Mouse (Mus musculus): ENCODE measurements around the gene Gpatch4. TPM values are rescaled to one million over a fixed set of nuclear protein-coding genes. Genes with fewer than 3 reads are reported as not detected.

Gene Gpatch4
- polyA plus RNA-seq, 1 experiment from 2014 or later = 30.6 TPM

GRCm38 (mm10) chr3:88049532-88049931 is 6.6 kb downstream of the Gpatch4 start:
- Histone ChIP-seq H3K4me1 (peaks cover 11% of the 10 kb centered on the region; the same call in 1 of the 2 replicates), H3K9me3 (no peaks in the 10 kb centered on the region), H3K4me3 (no peak overlapping the region), H3K36me3 (peaks cover 25% of the 10 kb centered on the region), H3K9ac (no peak overlapping the region), H3K27me3 (no peaks in the 10 kb centered on the region), H3K4me2 (no peak overlapping the region), H3K27ac (peak overlapping the region; percentile 25)
- ATAC-seq (ENCODE audit: borderline replicate concordance, extremely low read depth, low FRiP score, low TSS enrichment) = no peak
- WGBS = 28% methylated on average over 3 of the region's 3 CpGs

- Histone ChIP-seq H3K4me1 (peaks cover 11% of the 10 kb centered on the region), H3K4me2 (peak overlapping the region; percentile 80), H3K4me3 (peak overlapping the region; percentile 79; the same call in 1 of the 2 replicates), H3K27ac (no peak overlapping the region), H3K36me3 (peaks cover 42% of the 10 kb centered on the region), H3K27me3 (no peaks in the 10 kb centered on the region), H3K9ac (peak overlapping the region; percentile 90), H3K9me3 (no peaks in the 10 kb centered on the region)
- WGBS = 85% methylated on average over 6 of the region's 6 CpGs
- ATAC-seq (ENCODE audit: borderline replicate concordance, extremely low read depth, low FRiP score, low TSS enrichment) = no peak
Observed at GRCm38 (mm10) chr3:88057030-88057429, 14.1 kb downstream of the Gpatch4 start.

GRCm38 (mm10) chr3:88057902-88058696 is 15.2 kb downstream of the Gpatch4 start, which contains the start of gene Naxe:
Naxe (minus strand) TSS chr3:88058495.
- Histone ChIP-seq H3K27me3 (no peaks in the 10 kb centered on the region), H3K36me3 (peaks cover 34% of the 10 kb centered on the region), H3K9ac (peak within 1 kb of the TSS; percentile 90), H3K9me3 (no peaks in the 10 kb centered on the region), H3K4me3 (peak within 1 kb of the TSS; percentile 79), H3K4me2 (peak within 1 kb of the TSS; percentile 80), H3K27ac (peak within 1 kb of the TSS; percentile 76), H3K4me1 (peaks cover 11% of the 10 kb centered on the region)
- ATAC-seq (ENCODE audit: borderline replicate concordance, extremely low read depth, low FRiP score, low TSS enrichment) = peak; percentile 95
- WGBS = under 1% methylated on average over 59 of the region's 60 CpGs

- 13% methylated on average over 2 of the region's 2 CpGs for WGBS
- Histone ChIP-seq H3K9ac (no peak overlapping the region), H3K27ac (no peak overlapping the region), H3K9me3 (no peaks in the 10 kb centered on the region), H3K4me1 (peaks cover 4% of the 10 kb centered on the region; the same call in 1 of the 2 replicates), H3K36me3 (no peaks in the 10 kb centered on the region), H3K4me2 (no peak overlapping the region), H3K4me3 (no peak overlapping the region), H3K27me3 (no peaks in the 10 kb centered on the region)
- ATAC-seq (ENCODE audit: borderline replicate concordance, extremely low read depth, low FRiP score, low TSS enrichment) = no peak
Observed at GRCm38 (mm10) chr3:88068386-88068785, 25.5 kb downstream of the Gpatch4 start.

- Histone ChIP-seq H3K4me3 (no peak overlapping the region), H3K4me1 (peaks cover 4% of the 10 kb centered on the region; the same call in 1 of the 2 replicates), H3K27me3 (no peaks in the 10 kb centered on the region), H3K9me3 (no peaks in the 10 kb centered on the region), H3K9ac (no peak overlapping the region), H3K27ac (no peak overlapping the region), H3K4me2 (no peak overlapping the region), H3K36me3 (no peaks in the 10 kb centered on the region)
- WGBS = 4% methylated on average over 5 of the region's 5 CpGs
- peak; percentile 60; the same call in 1 of the 2 replicates for ATAC-seq (ENCODE audit: borderline replicate concordance, extremely low read depth, low FRiP score, low TSS enrichment)
Observed at GRCm38 (mm10) chr3:88071783-88072182, 28.9 kb downstream of the Gpatch4 start.

GRCm38 (mm10) chr3:88073631-88074030 is 30.7 kb downstream of the Gpatch4 start:
- Histone ChIP-seq H3K27me3 (no peaks in the 10 kb centered on the region), H3K9me3 (no peaks in the 10 kb centered on the region), H3K9ac (no peak overlapping the region), H3K36me3 (no peaks in the 10 kb centered on the region), H3K4me3 (no peak overlapping the region), H3K4me1 (no peaks in the 10 kb centered on the region; the same call in 1 of the 2 replicates), H3K4me2 (no peak overlapping the region), H3K27ac (no peak overlapping the region)
- 61% methylated on average over 2 of the region's 2 CpGs for WGBS
- ATAC-seq (ENCODE audit: borderline replicate concordance, extremely low read depth, low FRiP score, low TSS enrichment) = no peak

- Histone ChIP-seq H3K4me1 (no peaks in the 10 kb centered on the region), H3K27me3 (no peaks in the 10 kb centered on the region), H3K27ac (no peak overlapping the region), H3K4me2 (no peak overlapping the region), H3K4me3 (no peak overlapping the region), H3K9me3 (no peaks in the 10 kb centered on the region), H3K36me3 (no peaks in the 10 kb centered on the region), H3K9ac (no peak overlapping the region)
- 62% methylated on average over 2 of the region's 2 CpGs for WGBS
- ATAC-seq (ENCODE audit: borderline replicate concordance, extremely low read depth, low FRiP score, low TSS enrichment) = no peak
Observed at GRCm38 (mm10) chr3:88074351-88074750, 31.4 kb downstream of the Gpatch4 start.

GRCm38 (mm10) chr3:88074766-88075165 is 31.9 kb downstream of the Gpatch4 start:
- 73% methylated on average over 8 of the region's 8 CpGs for WGBS
- Histone ChIP-seq H3K9ac (no peak overlapping the region), H3K36me3 (no peaks in the 10 kb centered on the region), H3K4me3 (no peak overlapping the region), H3K9me3 (no peaks in the 10 kb centered on the region), H3K4me2 (no peak overlapping the region), H3K4me1 (no peaks in the 10 kb centered on the region), H3K27me3 (no peaks in the 10 kb centered on the region), H3K27ac (no peak overlapping the region)
- ATAC-seq (ENCODE audit: borderline replicate concordance, extremely low read depth, low FRiP score, low TSS enrichment) = no peak

GRCm38 (mm10) chr3:88077441-88077840 is 34.5 kb downstream of the Gpatch4 start:
- 34% methylated on average over 8 of the region's 8 CpGs for WGBS
- peaks cover 7% of the 10 kb centered on the region for H3K4me1 ChIP-seq
- no peak overlapping the region for H3K9ac ChIP-seq
- no peaks in the 10 kb centered on the region for H3K9me3 ChIP-seq
- H3K27ac ChIP-seq = no peak overlapping the region
- ATAC-seq (ENCODE audit: borderline replicate concordance, extremely low read depth, low FRiP score, low TSS enrichment) = no peak
- H3K4me2 ChIP-seq = no peak overlapping the region
- no peaks in the 10 kb centered on the region for H3K27me3 ChIP-seq
- H3K36me3 ChIP-seq = no peaks in the 10 kb centered on the region
- H3K4me3 ChIP-seq = no peak overlapping the region

GRCm38 (mm10) chr3:88078204-88078603 is 35.3 kb downstream of the Gpatch4 start, which contains the start of gene Ttc24:
Ttc24 (minus strand) TSS chr3:88078304.
- Histone ChIP-seq H3K36me3 (no peaks in the 10 kb centered on the region), H3K4me2 (no peak within 1 kb of the TSS), H3K9ac (no peak within 1 kb of the TSS), H3K27me3 (no peaks in the 10 kb centered on the region), H3K4me1 (peaks cover 14% of the 10 kb centered on the region), H3K4me3 (no peak within 1 kb of the TSS), H3K27ac (no peak within 1 kb of the TSS), H3K9me3 (no peaks in the 10 kb centered on the region)
- ATAC-seq (ENCODE audit: borderline replicate concordance, extremely low read depth, low FRiP score, low TSS enrichment) = no peak
- 66% methylated on average over 4 of the region's 4 CpGs for WGBS

GRCm38 (mm10) chr3:88081345-88082223 is 38.7 kb downstream of the Gpatch4 start, which contains the start of gene Iqgap3:
Iqgap3 (plus strand) TSS chr3:88081971.
- Histone ChIP-seq H3K4me3 (peak within 1 kb of the TSS; percentile 74), H3K27me3 (no peaks in the 10 kb centered on the region), H3K4me1 (peaks cover 20% of the 10 kb centered on the region), H3K27ac (peak within 1 kb of the TSS; percentile 67), H3K36me3 (peaks cover 14% of the 10 kb centered on the region), H3K4me2 (peak within 1 kb of the TSS; percentile 79), H3K9me3 (no peaks in the 10 kb centered on the region), H3K9ac (peak within 1 kb of the TSS; percentile 65)
- 19% methylated on average over 33 of the region's 33 CpGs for WGBS
- peak; percentile 89 for ATAC-seq (ENCODE audit: borderline replicate concordance, extremely low read depth, low FRiP score, low TSS enrichment)

Data from lung, embryonic 15.5 days (tissue).